Mouse (Mus musculus): Measurements from ENCODE around the gene Zfp1. TPM values are rescaled to one million over a fixed set of nuclear protein-coding genes. Genes with fewer than 3 reads are reported as not detected.

Zfp1 gene
- total RNA-seq, 1 experiment = 18.7 TPM

- Histone ChIP-seq H3K9me3 (ENCODE audit: control insufficient read depth, insufficient read depth, low read depth, low read length) (no peaks in the 10 kb centered on the region), H3K36me3 (ENCODE audit: control insufficient read depth, insufficient read depth, low read length, poor library complexity, severe bottlenecking) (peaks cover 8% of the 10 kb centered on the region), H3K4me3 (ENCODE audit: insufficient read depth in 1 of 2, low read depth in 1 of 2, low read length in 2 of 2, poor library complexity in 1 of 2, severe bottlenecking in 1 of 2) (no peak overlapping the region), H3K9ac (ENCODE audit: insufficient read depth, low read depth, low read length, poor library complexity, severe bottlenecking) (no peak overlapping the region), H3K4me1 (ENCODE audit: control insufficient read depth in 2 of 2, insufficient read depth in 2 of 2, low read length in 2 of 2, poor library complexity in 1 of 2) (peaks cover 0 to 23% of the 10 kb centered on the region in 2 experiments; a peak in 2 of 4 replicates), H3K27ac (ENCODE audit: insufficient read depth, low read depth, low read length, poor library complexity, severe bottlenecking) (no peak overlapping the region)
- DNase-seq (ENCODE audit: low read depth, low spot score) = no peak
- in situ Hi-C loops (cut with MboI; ENCODE audit: low sequenced_read_pairs in 2 of 2, unreplicated experiment in 2 of 2) = loop anchor here in 1 of 2 experiments (10.0 kb wide), 1 partner anchor 129 kb away; no protein-coding TSS in a partner anchor
- TF ChIP-seq MAFK (IDR thresholded peaks at IDR 0.05; ENCODE audit: insufficient read depth, low read depth, low read length) (no peak), HCFC1 (IDR thresholded peaks at IDR 0.05; ENCODE audit: borderline replicate concordance, insufficient read depth, low read length) (no peak), ZNF384 (IDR thresholded peaks at IDR 0.05; ENCODE audit: low read depth, low read length) (no peak), CHD2 (IDR thresholded peaks at IDR 0.05; ENCODE audit: low read depth, low read length) (no peak), ZC3H11A (IDR thresholded peaks at IDR 0.05; ENCODE audit: borderline replicate concordance, low read depth, low read length) (no peak)
Measured at GRCm38 (mm10) chr8:111705699-111706098, 62.5 kb downstream of the Zfp1 start.

- Histone ChIP-seq H3K9ac (ENCODE audit: insufficient read depth, low read depth, low read length, poor library complexity, severe bottlenecking) (no peak overlapping the region; the same call in 1 of the 2 replicates), H3K36me3 (ENCODE audit: control insufficient read depth, insufficient read depth, low read length, poor library complexity, severe bottlenecking) (peaks cover 28% of the 10 kb centered on the region), H3K9me3 (ENCODE audit: control insufficient read depth, insufficient read depth, low read depth, low read length) (no peaks in the 10 kb centered on the region), H3K4me1 (ENCODE audit: control insufficient read depth in 2 of 2, insufficient read depth in 2 of 2, low read length in 2 of 2, poor library complexity in 1 of 2) (peaks cover 0 to 23% of the 10 kb centered on the region in 2 experiments; a peak in 2 of 4 replicates), H3K4me3 (ENCODE audit: insufficient read depth in 1 of 2, low read depth in 1 of 2, low read length in 2 of 2, poor library complexity in 1 of 2, severe bottlenecking in 1 of 2) (no peak overlapping the region), H3K27ac (ENCODE audit: insufficient read depth, low read depth, low read length, poor library complexity, severe bottlenecking) (no peak overlapping the region)
- TF ChIP-seq MAFK (IDR thresholded peaks at IDR 0.05; ENCODE audit: insufficient read depth, low read depth, low read length) (peak; percentile 68; the same call in 1 of the 2 replicates), ZC3H11A (IDR thresholded peaks at IDR 0.05; ENCODE audit: borderline replicate concordance, low read depth, low read length) (no peak)
- in situ Hi-C loops (cut with MboI; ENCODE audit: low sequenced_read_pairs in 2 of 2, unreplicated experiment in 2 of 2) = loop anchor here in 1 of 2 experiments (10.0 kb wide), 1 partner anchor 127 kb away; no protein-coding TSS in a partner anchor
- DNase-seq (ENCODE audit: low read depth, low spot score) = no peak
Measured at GRCm38 (mm10) chr8:111708265-111708664, 65.1 kb downstream of the Zfp1 start.

GRCm38 (mm10) chr8:111709223-111709622 is 66.0 kb downstream of the Zfp1 start:
- in situ Hi-C loops (cut with MboI; ENCODE audit: low sequenced_read_pairs in 2 of 2, unreplicated experiment in 2 of 2) = loop anchor here in 1 of 2 experiments (10.0 kb wide), 1 partner anchor 126 kb away; no protein-coding TSS in a partner anchor
- no peak overlapping the region for H3K9ac ChIP-seq (ENCODE audit: insufficient read depth, low read depth, low read length, poor library complexity, severe bottlenecking)
- H3K27ac ChIP-seq (ENCODE audit: insufficient read depth, low read depth, low read length, poor library complexity, severe bottlenecking) = no peak overlapping the region
- DNase-seq (ENCODE audit: low read depth, low spot score) = no peak
- no peak for TF ChIP-seq HCFC1 (IDR thresholded peaks at IDR 0.05; ENCODE audit: borderline replicate concordance, insufficient read depth, low read length)
- TF ChIP-seq ZNF384 (IDR thresholded peaks at IDR 0.05; ENCODE audit: low read depth, low read length) = no peak
- no peak for TF ChIP-seq CHD2 (IDR thresholded peaks at IDR 0.05; ENCODE audit: low read depth, low read length)
- TF ChIP-seq MAFK (IDR thresholded peaks at IDR 0.05; ENCODE audit: insufficient read depth, low read depth, low read length) = no peak
- TF ChIP-seq ZC3H11A (IDR thresholded peaks at IDR 0.05; ENCODE audit: borderline replicate concordance, low read depth, low read length) = no peak
- H3K9me3 ChIP-seq (ENCODE audit: control insufficient read depth, insufficient read depth, low read depth, low read length) = no peaks in the 10 kb centered on the region
- H3K4me3 ChIP-seq (ENCODE audit: insufficient read depth in 1 of 2, low read depth in 1 of 2, low read length in 2 of 2, poor library complexity in 1 of 2, severe bottlenecking in 1 of 2) = no peak overlapping the region
- H3K36me3 ChIP-seq (ENCODE audit: control insufficient read depth, insufficient read depth, low read length, poor library complexity, severe bottlenecking) = peaks cover 38% of the 10 kb centered on the region
- peaks cover 0 to 26% of the 10 kb centered on the region in 2 experiments; a peak in 2 of 4 replicates for H3K4me1 ChIP-seq (ENCODE audit: control insufficient read depth in 2 of 2, insufficient read depth in 2 of 2, low read length in 2 of 2, poor library complexity in 1 of 2)

GRCm38 (mm10) chr8:111710777-111711485 is 67.7 kb downstream of the Zfp1 start:
- no peak for DNase-seq (ENCODE audit: low read depth, low spot score)
- Histone ChIP-seq H3K36me3 (ENCODE audit: control insufficient read depth, insufficient read depth, low read length, poor library complexity, severe bottlenecking) (peaks cover 53% of the 10 kb centered on the region), H3K9ac (ENCODE audit: insufficient read depth, low read depth, low read length, poor library complexity, severe bottlenecking) (no peak overlapping the region), H3K9me3 (ENCODE audit: control insufficient read depth, insufficient read depth, low read depth, low read length) (no peaks in the 10 kb centered on the region), H3K4me1 (ENCODE audit: control insufficient read depth in 2 of 2, insufficient read depth in 2 of 2, low read length in 2 of 2, poor library complexity in 1 of 2) (peaks cover 1 to 14% of the 10 kb centered on the region in 2 experiments; a peak in 1 of 4 replicates), H3K27ac (ENCODE audit: insufficient read depth, low read depth, low read length, poor library complexity, severe bottlenecking) (no peak overlapping the region), H3K4me3 (ENCODE audit: insufficient read depth in 1 of 2, low read depth in 1 of 2, low read length in 2 of 2, poor library complexity in 1 of 2, severe bottlenecking in 1 of 2) (no peak overlapping the region)
- in situ Hi-C loops (cut with MboI; ENCODE audit: low sequenced_read_pairs in 2 of 2, unreplicated experiment in 2 of 2) = no loop called here
- TF ChIP-seq HCFC1 (IDR thresholded peaks at IDR 0.05; ENCODE audit: borderline replicate concordance, insufficient read depth, low read length) = no peak
- no peak for TF ChIP-seq MAFK (IDR thresholded peaks at IDR 0.05; ENCODE audit: insufficient read depth, low read depth, low read length)
- no peak for TF ChIP-seq CHD2 (IDR thresholded peaks at IDR 0.05; ENCODE audit: low read depth, low read length)
- no peak for TF ChIP-seq ZNF384 (IDR thresholded peaks at IDR 0.05; ENCODE audit: low read depth, low read length)
